Mouse (Mus musculus) midbrain, embryonic 16.5 days (tissue): ENCODE data around the gene Cdk12. TPM values are rescaled to one million over a fixed set of nuclear protein-coding genes. Genes with fewer than 3 reads are reported as not detected.

Experiments
- ATAC-seq: fragments of 200-750 bp; cut with Nextera tagmentation; 2 replicates; pipeline ENCODE4 v1.8.0; 2017; ENCODE audit warnings: moderate TSS enrichment
- H3K27ac ChIP-seq: fragments of 300-500 bp; sonication (generic); 2 replicates; pipeline ENCODE4 v1.5.1; 2014; ENCODE audit warnings: mild to moderate bottlenecking, low read length, mixed read lengths
- H3K27me3 ChIP-seq: fragments of 300-500 bp; sonication (generic); 2 replicates; pipeline ENCODE4 v1.6.1; 2014; ENCODE audit warnings: low read depth, low read length, mixed read lengths; ENCODE audit not compliant: control insufficient read depth, insufficient read depth
- H3K36me3 ChIP-seq: fragments of 300-500 bp; sonication (generic); 2 replicates; pipeline ENCODE4 v1.6.1; 2014; ENCODE audit warnings: mild to moderate bottlenecking, low read length, moderate library complexity, mixed read lengths; ENCODE audit not compliant: control insufficient read depth, insufficient read depth
- H3K4me1 ChIP-seq: fragments of 300-500 bp; sonication (generic); 2 replicates; pipeline ENCODE4 v1.6.1; 2014; ENCODE audit warnings: mild to moderate bottlenecking, low read length, mixed read lengths; ENCODE audit not compliant: control insufficient read depth, insufficient read depth
- H3K4me2 ChIP-seq: fragments of 300-500 bp; sonication (generic); 2 replicates; pipeline ENCODE4 v1.6.1; 2014; ENCODE audit warnings: mild to moderate bottlenecking, low read length, mixed read lengths
- H3K4me3 ChIP-seq: fragments of 300-500 bp; sonication (generic); 2 replicates; pipeline ENCODE4 v1.5.1; 2014; ENCODE audit warnings: low read depth, mild to moderate bottlenecking, low read length, moderate library complexity, mixed read lengths
- H3K9ac ChIP-seq: fragments of 300-500 bp; sonication (generic); 2 replicates; pipeline ENCODE4 v1.6.1; 2014; ENCODE audit warnings: low read depth, low read length, mixed read lengths
- H3K9me3 ChIP-seq: fragments of 300-500 bp; sonication (generic); replicated peaks from 2 replicates; pipeline ENCODE4 v1.6.1; 2014; ENCODE audit warnings: mild to moderate bottlenecking, low read length, mixed read lengths; ENCODE audit not compliant: control insufficient read depth, poor library complexity, severe bottlenecking
- WGBS: fragments of 180-500 bp; shearing (Covaris S2); extraction: QIAGEN DNeasy Blood & Tissue Kit; methylation state at CpG from one replicate; pipeline ENCODE4 v1.1.7; 2014; 5-methylcytosine and 5-hydroxymethylcytosine counted together
- polyA plus RNA-seq: library from polyadenylated mRNA; unstranded; fragments of >200 nt; fragmentation: Nextera tagmentation; extraction: Ambion mirVana; gene quantifications from 2 replicates; pipeline ENCODE4 v1.2.1, GENCODE M21; 2015

The Cdk12 gene
- polyA plus RNA-seq, 1 experiment from 2014 or later = 6.9 TPM

DNA sequence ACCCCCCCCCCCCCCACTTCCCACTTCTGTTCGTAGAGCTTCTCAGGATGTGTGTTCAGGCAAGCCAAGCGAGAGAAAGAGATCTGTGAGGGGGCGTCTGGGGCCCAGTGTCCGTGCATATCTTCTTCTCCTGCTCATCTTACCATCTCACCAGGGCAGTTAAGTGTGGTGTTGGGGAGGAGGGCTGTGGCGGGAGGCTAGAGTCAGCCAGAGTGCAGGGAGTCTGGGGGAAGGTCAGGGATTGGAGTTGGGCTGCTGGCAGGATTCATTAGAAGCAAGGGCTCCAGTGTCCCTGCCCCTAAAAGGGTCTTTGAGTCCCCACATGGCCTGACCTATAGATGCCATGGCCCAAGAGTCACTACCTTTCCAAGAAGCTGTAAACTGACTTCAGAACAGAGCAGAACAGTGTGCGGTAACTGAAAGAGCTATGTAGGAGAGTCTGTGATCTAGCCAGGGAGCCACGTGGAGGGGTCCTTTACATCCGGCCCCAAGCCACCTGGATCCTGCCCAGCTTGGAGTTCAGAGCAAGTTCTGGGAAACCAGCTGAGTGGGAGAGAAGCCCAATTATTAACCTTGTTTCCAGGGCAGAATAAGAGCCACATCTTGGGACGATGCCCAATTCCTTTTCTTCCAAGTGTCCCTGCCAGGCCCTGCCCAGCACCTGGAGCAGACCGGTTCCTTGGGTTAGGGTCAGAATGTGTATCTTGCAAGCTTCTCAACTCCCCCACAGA is 120.4 kb downstream of the Cdk12 start:
- Histone ChIP-seq H3K36me3 (no peaks in the 10 kb centered on the region), H3K4me3 (no peak overlapping the region), H3K27me3 (peaks cover 72% of the 10 kb centered on the region), H3K4me1 (peaks cover 12% of the 10 kb centered on the region; the same call in 1 of the 2 replicates), H3K9ac (no peak overlapping the region), H3K4me2 (no peak overlapping the region), H3K9me3 (no peaks in the 10 kb centered on the region), H3K27ac (no peak overlapping the region)
- WGBS = 1% methylated on average over 10 of the region's 10 CpGs
- ATAC-seq = no peak

DNA sequence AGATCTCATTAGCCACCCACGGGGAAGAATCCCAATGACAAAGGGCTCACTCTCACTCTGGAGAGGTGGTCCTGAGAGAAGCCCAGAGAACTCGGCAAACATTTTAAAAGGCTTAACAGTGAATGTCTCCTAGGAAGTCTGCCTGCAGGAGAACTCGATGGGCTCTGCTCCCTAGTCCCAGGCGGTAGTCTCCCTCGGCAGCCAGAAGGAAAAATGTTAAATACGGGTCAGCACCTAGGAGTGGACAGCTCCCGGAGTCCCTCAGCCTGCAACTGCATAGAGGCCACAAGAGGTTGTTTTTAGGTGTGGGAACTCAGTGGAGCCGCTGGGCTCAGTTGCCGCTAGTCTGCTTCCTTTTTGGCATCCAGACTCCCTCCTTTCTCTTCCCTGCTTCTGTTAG is 121.1 kb downstream of the Cdk12 start:
- Histone ChIP-seq H3K4me2 (no peak overlapping the region; the same call in 1 of the 2 replicates), H3K9ac (no peak overlapping the region), H3K36me3 (no peaks in the 10 kb centered on the region), H3K9me3 (no peaks in the 10 kb centered on the region), H3K27ac (no peak overlapping the region), H3K27me3 (peaks cover 66% of the 10 kb centered on the region), H3K4me3 (no peak overlapping the region), H3K4me1 (peaks cover 18% of the 10 kb centered on the region)
- ATAC-seq = no peak
- 2% methylated on average over 9 of the region's 9 CpGs for WGBS

DNA sequence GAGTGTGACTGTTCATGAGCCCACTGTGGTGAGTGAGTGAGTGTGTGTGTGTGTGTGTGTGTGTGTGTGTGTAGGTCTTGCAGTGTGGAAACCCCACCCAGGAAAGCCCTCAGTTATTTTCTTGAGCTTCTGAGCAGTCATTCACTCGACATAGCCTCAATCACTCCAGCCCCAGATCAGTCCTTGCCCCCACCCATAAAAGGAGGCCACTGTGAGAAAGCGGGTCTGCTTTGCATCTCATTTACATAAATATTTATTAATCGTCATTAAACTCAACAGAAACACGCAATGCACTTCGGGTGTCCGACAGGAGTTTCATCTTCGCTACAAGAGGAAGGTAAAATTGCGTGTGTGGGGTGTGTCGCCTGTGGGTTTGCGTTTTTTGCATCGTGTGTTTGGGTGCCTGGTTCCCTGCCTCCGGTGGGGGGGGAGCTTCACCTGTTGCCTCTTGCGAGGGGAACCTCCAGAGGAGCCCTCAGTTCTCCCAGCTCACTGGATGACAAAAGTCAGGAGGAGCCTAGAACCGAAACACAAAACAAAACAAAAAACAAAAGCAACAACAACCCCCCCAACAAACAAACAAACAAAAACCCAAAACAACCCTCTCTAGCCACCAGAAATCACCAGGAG is 122.4 kb downstream of the Cdk12 start:
- Histone ChIP-seq H3K4me1 (peaks cover 18% of the 10 kb centered on the region), H3K9ac (no peak overlapping the region), H3K9me3 (no peaks in the 10 kb centered on the region), H3K27ac (no peak overlapping the region), H3K36me3 (no peaks in the 10 kb centered on the region), H3K4me2 (peak overlapping the region; percentile 25; the same call in 1 of the 2 replicates), H3K27me3 (peaks cover 62% of the 10 kb centered on the region), H3K4me3 (no peak overlapping the region; the same call in 1 of the 2 replicates)
- WGBS = 5% methylated on average over 14 of the region's 14 CpGs
- no peak for ATAC-seq

DNA sequence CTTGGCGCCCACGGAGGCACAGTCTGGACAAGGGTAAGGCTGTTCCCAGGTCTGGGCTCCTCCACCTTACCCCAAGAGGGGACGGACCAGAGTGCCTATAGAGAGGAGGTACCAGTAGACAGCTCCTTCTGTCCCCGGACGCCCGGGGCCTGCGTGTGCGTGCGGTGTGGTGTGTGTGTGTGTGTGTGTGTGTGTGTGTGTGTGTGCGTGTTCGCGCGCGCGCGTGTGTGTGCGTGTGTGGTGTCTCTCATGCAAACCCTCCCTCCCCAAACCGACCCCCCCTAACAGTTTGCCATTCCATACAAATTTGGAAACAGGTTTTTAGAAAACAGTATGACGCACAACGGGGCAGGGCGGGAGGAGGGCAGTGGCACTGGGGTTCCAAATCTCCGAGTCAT is 123.0 kb downstream of the Cdk12 start:
- Histone ChIP-seq H3K36me3 (no peaks in the 10 kb centered on the region), H3K9ac (no peak overlapping the region), H3K4me2 (peak overlapping the region; percentile 25; the same call in 1 of the 2 replicates), H3K4me1 (peaks cover 18% of the 10 kb centered on the region), H3K27me3 (peaks cover 67% of the 10 kb centered on the region), H3K27ac (no peak overlapping the region), H3K9me3 (no peaks in the 10 kb centered on the region), H3K4me3 (no peak overlapping the region; the same call in 1 of the 2 replicates)
- 5% methylated on average over 22 of the region's 22 CpGs for WGBS
- no peak for ATAC-seq

DNA sequence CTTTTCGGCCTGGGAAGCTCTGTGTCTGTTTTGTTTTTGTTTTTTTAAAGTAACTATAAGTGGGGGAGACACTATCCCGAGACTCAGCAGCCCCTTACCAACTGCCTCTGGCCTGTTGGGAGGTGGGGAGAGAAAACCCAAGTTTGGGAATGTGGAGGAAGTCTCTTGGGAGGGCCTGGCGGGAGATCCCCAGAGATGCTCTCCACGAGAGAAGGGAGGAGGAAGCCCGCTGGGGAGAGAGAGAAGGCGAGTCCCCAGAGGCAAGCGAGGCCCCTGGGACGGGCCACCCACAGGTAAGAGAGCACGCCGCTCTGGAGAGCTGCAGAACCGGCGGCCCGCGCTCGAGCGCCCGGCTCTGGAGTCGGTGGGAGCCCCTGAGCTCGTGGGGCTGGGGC is 123.9 kb downstream of the Cdk12 start:
- H3K9ac ChIP-seq = 0 out of 2 replicates have a peak overlapping the region, but pooled peaks have one; percentile 16
- peak overlapping the region; percentile 48 for H3K4me2 ChIP-seq
- WGBS = 4% methylated on average over 19 of the region's 19 CpGs
- no peaks in the 10 kb centered on the region for H3K36me3 ChIP-seq
- H3K9me3 ChIP-seq = no peaks in the 10 kb centered on the region
- ATAC-seq = no peak
- peak overlapping the region; percentile 36 for H3K4me3 ChIP-seq
- H3K27ac ChIP-seq = no peak overlapping the region; the same call in 1 of the 2 replicates
- peaks cover 18% of the 10 kb centered on the region for H3K4me1 ChIP-seq
- H3K27me3 ChIP-seq = peaks cover 73% of the 10 kb centered on the region

DNA sequence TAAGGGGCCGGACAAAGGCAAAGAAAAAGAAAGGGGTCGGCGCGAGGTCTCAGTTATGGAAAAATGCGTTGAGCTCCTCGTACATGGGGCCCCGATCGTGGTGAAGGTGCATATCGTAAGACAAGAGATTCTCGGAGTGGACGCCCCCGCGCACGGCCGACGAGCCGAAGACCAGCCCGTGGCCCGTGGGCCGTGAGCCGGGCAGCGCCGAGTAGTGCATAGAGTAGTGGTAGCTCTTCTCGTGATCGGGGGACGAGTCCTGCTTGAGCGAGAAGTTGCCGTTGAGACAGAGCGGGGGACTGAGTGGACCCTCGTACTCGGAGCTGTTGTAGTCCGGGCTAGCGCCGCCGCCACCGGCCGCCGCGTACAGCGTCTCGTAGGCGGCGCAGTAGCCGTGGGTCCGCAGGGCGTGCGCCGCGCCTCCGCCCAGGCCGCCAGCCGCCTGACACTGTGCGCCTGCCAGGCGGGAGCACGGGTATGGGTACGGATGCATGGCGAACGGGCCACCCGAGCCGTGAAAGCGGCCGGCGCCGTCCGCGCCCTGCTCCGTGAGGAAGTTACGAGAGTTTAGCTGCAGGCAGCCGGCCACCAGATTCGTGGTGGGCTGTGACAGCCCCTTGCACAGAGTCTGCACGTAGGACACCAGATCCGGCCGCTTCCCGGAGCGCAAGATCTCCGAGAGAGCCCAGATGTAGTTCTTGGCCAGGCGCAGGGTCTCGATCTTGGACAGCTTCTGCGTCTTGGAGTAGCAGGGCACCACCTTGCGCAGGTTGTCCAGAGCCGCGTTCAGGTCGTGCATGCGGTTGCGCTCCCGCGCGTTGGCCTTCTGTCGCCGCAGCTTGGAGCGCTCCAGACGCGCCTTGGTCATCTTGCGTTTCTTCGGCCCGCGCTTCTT is 124.5 kb downstream of the Cdk12 start:
- Histone ChIP-seq H3K36me3 (no peaks in the 10 kb centered on the region), H3K4me3 (peak overlapping the region; percentile 36), H3K27ac (peak overlapping the region; percentile 71), H3K9me3 (no peaks in the 10 kb centered on the region), H3K4me1 (peaks cover 18% of the 10 kb centered on the region), H3K4me2 (peak overlapping the region; percentile 48), H3K9ac (peak overlapping the region; percentile 55), H3K27me3 (peaks cover 73% of the 10 kb centered on the region)
- WGBS = under 1% methylated on average over 95 of the region's 97 CpGs
- ATAC-seq = no peak

DNA sequence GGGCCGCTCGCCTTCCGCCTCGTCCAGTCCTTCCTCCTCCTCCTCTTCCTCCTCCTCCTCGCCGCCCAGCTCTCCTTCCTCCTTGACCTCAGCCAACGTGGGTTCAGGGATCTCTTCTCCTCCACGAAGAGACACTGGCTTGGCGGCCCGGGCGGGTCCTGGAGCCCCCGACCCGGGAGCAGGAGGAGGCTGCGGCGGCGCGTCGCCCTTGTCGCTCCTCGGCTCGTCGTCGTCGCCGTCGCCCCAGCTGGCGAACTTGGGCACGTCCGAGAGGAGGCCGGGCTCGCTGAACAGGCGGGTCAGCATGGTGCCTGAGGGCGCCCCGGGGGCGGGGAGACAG is 125.1 kb downstream of the Cdk12 start:
- H3K4me3 ChIP-seq = peak overlapping the region; percentile 36
- no peaks in the 10 kb centered on the region for H3K36me3 ChIP-seq
- H3K4me1 ChIP-seq = peaks cover 18% of the 10 kb centered on the region
- peaks cover 72% of the 10 kb centered on the region for H3K27me3 ChIP-seq
- peak overlapping the region; percentile 48 for H3K4me2 ChIP-seq
- H3K27ac ChIP-seq = peak overlapping the region; percentile 71
- peak overlapping the region; percentile 55 for H3K9ac ChIP-seq
- ATAC-seq = no peak
- no peaks in the 10 kb centered on the region for H3K9me3 ChIP-seq
- 0% methylated on average over 34 of the region's 35 CpGs for WGBS
